Mouse (Mus musculus) forebrain, embryonic 16.5 days (tissue): ENCODE measurements around the gene Bcs1l. TPM values are rescaled to one million over a fixed set of nuclear protein-coding genes. Genes with fewer than 3 reads are reported as not detected.
A peak's percentile ranks its signal among the peaks of the same experiment; 100 is the strongest.

Experiments used
- ATAC-seq: fragments of 200-750 bp; cut with Nextera tagmentation; 2 replicates; pipeline ENCODE4 v1.8.0; 2017; ENCODE audit warnings: mild to moderate bottlenecking, moderate library complexity
- H3K27ac ChIP-seq: fragments of 300-500 bp; sonication (generic); 2 replicates; pipeline ENCODE4 v1.5.1; 2014; ENCODE audit warnings: low read length, control low read depth
- H3K27me3 ChIP-seq: fragments of 300-500 bp; sonication (generic); replicated peaks from 2 replicates; pipeline ENCODE4 v1.6.1; 2014; ENCODE audit warnings: low read length; ENCODE audit not compliant: control insufficient read depth, insufficient read depth
- H3K36me3 ChIP-seq: fragments of 300-500 bp; sonication (generic); 2 replicates; pipeline ENCODE4 v1.6.1; 2014; ENCODE audit not compliant: control insufficient read depth, insufficient read depth
- H3K4me1 ChIP-seq: fragments of 300-500 bp; sonication (generic); replicated peaks from 2 replicates; pipeline ENCODE4 v1.6.1; 2014; ENCODE audit warnings: low read length; ENCODE audit not compliant: control insufficient read depth, insufficient read depth
- H3K4me2 ChIP-seq: fragments of 300-500 bp; sonication (generic); 2 replicates; pipeline ENCODE4 v1.6.1; 2014; ENCODE audit warnings: mild to moderate bottlenecking, low read length, control low read depth
- H3K4me3 ChIP-seq: fragments of 300-500 bp; sonication (generic); replicated peaks from 2 replicates; pipeline ENCODE4 v1.5.1; 2014; ENCODE audit warnings: mild to moderate bottlenecking, low read length, control low read depth
- H3K9ac ChIP-seq: fragments of 300-500 bp; sonication (generic); replicated peaks from 2 replicates; pipeline ENCODE4 v1.6.1; 2014; ENCODE audit warnings: low read depth, low read length, control low read depth
- H3K9me3 ChIP-seq: fragments of 300-500 bp; sonication (generic); 2 replicates; pipeline ENCODE4 v1.6.1; 2016; ENCODE audit warnings: low read length; ENCODE audit not compliant: control insufficient read depth
- WGBS: fragments of 180-500 bp; shearing (Covaris S2); extraction: QIAGEN DNeasy Blood & Tissue Kit; methylation state at CpG from one replicate; pipeline ENCODE4 v1.1.7; 2014; 5-methylcytosine and 5-hydroxymethylcytosine counted together
- polyA plus RNA-seq: library from polyadenylated mRNA; unstranded; fragments of >200 nt; fragmentation: Nextera tagmentation; extraction: Ambion mirVana; gene quantifications from 2 replicates; pipeline ENCODE4 v1.2.1, GENCODE M21; 2015

Gene Bcs1l
- polyA plus RNA-seq, 1 experiment from 2014 or later, result 25.9 TPM

GRCm38 (mm10) chr1:74584616-74585398 lies 3.3 kb upstream of the Bcs1l start:
- Histone ChIP-seq H3K36me3 (peaks cover 1% of the 10 kb centered on the region; the same call in 1 of the 2 replicates), H3K4me3 (no peak overlapping the region), H3K27ac (no peak overlapping the region), H3K9me3 (no peaks in the 10 kb centered on the region), H3K27me3 (no peaks in the 10 kb centered on the region), H3K4me2 (no peak overlapping the region), H3K4me1 (peaks cover 28% of the 10 kb centered on the region), H3K9ac (no peak overlapping the region)
- 94% methylated on average over 3 of the region's 3 CpGs for WGBS
- no peak for ATAC-seq

- Histone ChIP-seq H3K4me2 (peak overlapping the region; percentile 64), H3K9ac (peak overlapping the region; percentile 72), H3K9me3 (no peaks in the 10 kb centered on the region), H3K27me3 (no peaks in the 10 kb centered on the region), H3K4me3 (peak overlapping the region; percentile 74), H3K36me3 (peaks cover 18% of the 10 kb centered on the region), H3K27ac (peak overlapping the region; percentile 83), H3K4me1 (peaks cover 28% of the 10 kb centered on the region)
- WGBS, result 0% methylated on average over 24 of the region's 24 CpGs
- no peak; the same call in 1 of the 2 replicates for ATAC-seq
Measured at GRCm38 (mm10) chr1:74587233-74587772, 786 bp upstream of the Bcs1l start.

- no peaks in the 10 kb centered on the region for H3K27me3 ChIP-seq
- ATAC-seq, result no peak
- H3K4me1 ChIP-seq, result no peaks in the 10 kb centered on the region; the same call in 1 of the 2 replicates
- H3K4me3 ChIP-seq, result no peak overlapping the region
- H3K27ac ChIP-seq, result no peak overlapping the region
- H3K9me3 ChIP-seq, result no peaks in the 10 kb centered on the region
- 93% methylated on average over 8 of the region's 8 CpGs for WGBS
- peaks cover 43% of the 10 kb centered on the region for H3K36me3 ChIP-seq
- H3K4me2 ChIP-seq, result no peak overlapping the region
- H3K9ac ChIP-seq, result no peak overlapping the region
Measured at GRCm38 (mm10) chr1:74594434-74594833, 6.3 kb downstream of the Bcs1l start.

GRCm38 (mm10) chr1:74600501-74601266 lies 12.6 kb downstream of the Bcs1l start:
- Histone ChIP-seq H3K9ac (peak overlapping the region; percentile 84), H3K27me3 (no peaks in the 10 kb centered on the region), H3K36me3 (peaks cover 9% of the 10 kb centered on the region), H3K4me2 (peak overlapping the region; percentile 96), H3K27ac (peak overlapping the region; percentile 53; the same call in 1 of the 2 replicates), H3K4me1 (peaks cover 15% of the 10 kb centered on the region), H3K4me3 (peak overlapping the region; percentile 89), H3K9me3 (no peaks in the 10 kb centered on the region)
- WGBS, result 8% methylated on average over 26 of the region's 26 CpGs
- peak; percentile 73 for ATAC-seq

- peak within 1 kb of the TSS; percentile 84 for H3K9ac ChIP-seq
- peaks cover 15% of the 10 kb centered on the region for H3K4me1 ChIP-seq
- H3K36me3 ChIP-seq, result peaks cover 8% of the 10 kb centered on the region; the same call in 1 of the 2 replicates
- H3K27ac ChIP-seq, result peak within 1 kb of the TSS; percentile 53
- H3K27me3 ChIP-seq, result no peaks in the 10 kb centered on the region
- peak within 1 kb of the TSS; percentile 89 for H3K4me3 ChIP-seq
- no peaks in the 10 kb centered on the region for H3K9me3 ChIP-seq
- H3K4me2 ChIP-seq, result peak within 1 kb of the TSS; percentile 96
- peak; percentile 94 for ATAC-seq
- 8% methylated on average over 25 of the region's 25 CpGs for WGBS
Measured at GRCm38 (mm10) chr1:74601267-74601962, 13.3 kb downstream of the Bcs1l start, which contains the start of the genes Rnf25 and Stk36. Gene Rnf25 (minus strand): TSS chr1:74601397. Gene Stk36 (plus strand): TSS chr1:74601445.

- Histone ChIP-seq H3K9ac (no peak overlapping the region), H3K4me1 (no peaks in the 10 kb centered on the region), H3K4me3 (no peak overlapping the region), H3K27ac (no peak overlapping the region), H3K4me2 (no peak overlapping the region), H3K27me3 (no peaks in the 10 kb centered on the region), H3K9me3 (no peaks in the 10 kb centered on the region), H3K36me3 (peaks cover 25% of the 10 kb centered on the region)
- ATAC-seq, result no peak
- 97% methylated on average over 1 of the region's 1 CpGs for WGBS
Measured at GRCm38 (mm10) chr1:74624183-74624582, 36.1 kb downstream of the Bcs1l start.

- Histone ChIP-seq H3K4me2 (no peak overlapping the region), H3K27me3 (no peaks in the 10 kb centered on the region), H3K4me1 (no peaks in the 10 kb centered on the region), H3K36me3 (peaks cover 28% of the 10 kb centered on the region), H3K9me3 (no peaks in the 10 kb centered on the region), H3K9ac (no peak overlapping the region), H3K27ac (no peak overlapping the region), H3K4me3 (no peak overlapping the region)
- 87% methylated on average over 4 of the region's 4 CpGs for WGBS
- ATAC-seq, result no peak
Measured at GRCm38 (mm10) chr1:74626076-74626475, 38.0 kb downstream of the Bcs1l start.

GRCm38 (mm10) chr1:74628001-74628400 lies 39.9 kb downstream of the Bcs1l start:
- no peak overlapping the region for H3K4me3 ChIP-seq
- no peak for ATAC-seq
- H3K4me2 ChIP-seq, result no peak overlapping the region
- H3K27me3 ChIP-seq, result no peaks in the 10 kb centered on the region
- 62% methylated on average over 7 of the region's 7 CpGs for WGBS
- no peak overlapping the region for H3K9ac ChIP-seq
- H3K36me3 ChIP-seq, result peaks cover 27% of the 10 kb centered on the region
- H3K27ac ChIP-seq, result no peak overlapping the region
- H3K9me3 ChIP-seq, result no peaks in the 10 kb centered on the region
- H3K4me1 ChIP-seq, result no peaks in the 10 kb centered on the region
